Mouse (Mus musculus): ENCODE measurements around the gene Mia2.
A peak's percentile ranks its signal among the peaks of the same experiment; 100 is the strongest.
"Not testable (repeated sequence)": the region's sequence is repeated elsewhere in the genome, so short reads cannot be mapped to it uniquely, and the experiment has no call there.

The Mia2 gene

GRCm38 (mm10) chr12:59095104-59096025 lies at the start of gene Mia2:
Mia2 (plus strand) TSS chr12:59095799.
- DNase-seq = no peak

DNA sequence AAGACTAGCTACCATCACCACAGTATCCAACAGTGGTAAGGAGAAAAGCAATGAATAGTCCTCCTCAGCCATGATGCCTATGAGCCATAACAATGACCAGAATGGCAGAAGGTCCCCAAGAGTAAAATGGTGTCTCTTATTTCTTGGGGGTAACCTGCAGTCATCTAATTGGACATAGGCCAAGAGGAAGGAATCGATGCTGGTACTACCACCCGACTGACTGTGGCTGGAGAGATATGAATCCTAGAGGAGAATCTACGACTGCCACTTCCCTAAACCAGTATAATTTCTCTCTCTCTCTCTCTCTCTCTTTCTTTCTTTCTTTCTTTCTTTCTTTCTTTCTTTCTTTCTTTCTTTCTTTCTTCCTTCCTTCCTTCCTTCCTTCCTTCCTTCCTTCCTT lies 43.1 kb upstream of the Mia2 start:
- DNase-seq = no peak

GRCm38 (mm10) chr12:59053166-59053565 lies 42.4 kb upstream of the Mia2 start:
- DNase-seq = no peak

- DNase-seq = no peak
Observed at GRCm38 (mm10) chr12:59053976-59054375, 41.6 kb upstream of the Mia2 start.

- DNase-seq = no peak
Observed at GRCm38 (mm10) chr12:59055196-59055850, 40.3 kb upstream of the Mia2 start.

GRCm38 (mm10) chr12:59056222-59056621 lies 39.4 kb upstream of the Mia2 start:
- no peak for DNase-seq

- DNase-seq = not testable (repeated sequence)
Observed at GRCm38 (mm10) chr12:59058242-59058641, 37.4 kb upstream of the Mia2 start.

DNA sequence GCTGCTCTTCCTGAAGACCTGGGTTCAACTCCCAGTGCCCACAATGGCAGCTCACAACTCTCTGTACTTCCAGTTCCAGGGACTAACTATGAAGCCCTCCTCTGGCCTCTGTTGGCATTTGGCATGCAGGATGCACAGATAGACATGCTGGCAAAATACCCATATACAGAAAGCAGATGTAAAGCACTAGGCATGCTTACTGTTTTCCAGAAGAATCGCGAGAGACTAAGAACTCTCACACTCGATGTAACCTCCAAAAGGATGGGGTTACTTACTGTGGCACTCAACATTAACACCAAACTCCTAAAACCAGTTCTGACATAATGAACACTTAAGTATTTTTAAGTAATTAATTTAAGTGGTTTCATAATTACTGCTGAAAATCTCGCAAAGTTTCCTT lies 35.3 kb upstream of the Mia2 start:
- no peak for DNase-seq

DNA sequence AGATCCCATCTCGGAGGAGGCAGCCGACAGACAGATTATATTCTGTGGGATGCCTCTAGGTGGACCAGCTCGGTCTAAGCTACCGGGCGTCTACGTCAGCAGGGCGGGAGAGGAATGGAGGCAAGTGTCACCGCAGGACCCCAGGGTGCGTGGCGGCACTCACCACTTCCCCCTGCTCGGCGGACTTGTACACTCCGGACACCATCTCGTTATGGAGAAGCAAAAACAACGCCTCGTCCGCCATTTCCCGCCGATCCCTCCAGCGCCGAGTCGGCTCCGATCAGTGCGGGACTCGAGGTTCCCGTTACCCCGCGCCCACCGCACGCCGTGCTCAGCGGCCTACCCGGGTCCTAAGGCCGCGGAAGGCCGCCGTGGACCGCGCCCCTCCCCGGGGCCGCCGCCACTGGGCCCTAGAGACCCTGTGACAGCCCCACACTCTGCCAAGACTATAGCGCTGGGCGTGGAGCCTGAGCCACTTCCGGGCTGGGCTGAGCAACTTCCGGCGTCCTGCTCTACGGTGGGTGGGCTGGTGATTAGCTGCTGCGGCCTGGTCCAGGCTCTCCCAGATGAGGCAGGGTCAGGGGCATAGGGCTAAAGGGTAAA lies 34.5 kb upstream of the Mia2 start, which contains the start of gene Trappc6b:
Gene Trappc6b, minus strand, starts transcription at position 480 of the 603 bp plus-strand sequence.
- peak; percentile 79 for DNase-seq

GRCm38 (mm10) chr12:59064837-59065236 lies 30.8 kb upstream of the Mia2 start:
- DNase-seq = no peak

DNA sequence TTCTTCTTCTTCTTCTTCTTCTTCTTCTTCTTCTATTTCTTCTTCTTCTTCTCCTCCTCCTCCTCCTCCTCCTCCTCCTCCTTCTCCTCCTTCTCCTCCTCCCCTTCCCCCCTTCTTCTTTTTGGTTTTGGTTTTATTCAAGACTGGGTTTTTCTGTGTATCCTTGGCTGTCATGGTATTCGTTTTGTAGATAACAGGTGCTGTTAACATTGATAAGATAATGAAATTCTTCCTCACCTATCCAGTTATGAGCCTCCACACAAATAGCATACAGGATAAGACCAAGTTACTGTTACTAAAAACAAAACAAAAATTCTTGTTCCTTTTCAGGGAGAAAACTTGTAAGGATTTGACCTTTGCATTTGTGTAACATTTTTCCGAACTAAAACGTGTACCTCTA lies 29.8 kb upstream of the Mia2 start:
- no peak for DNase-seq

DNA sequence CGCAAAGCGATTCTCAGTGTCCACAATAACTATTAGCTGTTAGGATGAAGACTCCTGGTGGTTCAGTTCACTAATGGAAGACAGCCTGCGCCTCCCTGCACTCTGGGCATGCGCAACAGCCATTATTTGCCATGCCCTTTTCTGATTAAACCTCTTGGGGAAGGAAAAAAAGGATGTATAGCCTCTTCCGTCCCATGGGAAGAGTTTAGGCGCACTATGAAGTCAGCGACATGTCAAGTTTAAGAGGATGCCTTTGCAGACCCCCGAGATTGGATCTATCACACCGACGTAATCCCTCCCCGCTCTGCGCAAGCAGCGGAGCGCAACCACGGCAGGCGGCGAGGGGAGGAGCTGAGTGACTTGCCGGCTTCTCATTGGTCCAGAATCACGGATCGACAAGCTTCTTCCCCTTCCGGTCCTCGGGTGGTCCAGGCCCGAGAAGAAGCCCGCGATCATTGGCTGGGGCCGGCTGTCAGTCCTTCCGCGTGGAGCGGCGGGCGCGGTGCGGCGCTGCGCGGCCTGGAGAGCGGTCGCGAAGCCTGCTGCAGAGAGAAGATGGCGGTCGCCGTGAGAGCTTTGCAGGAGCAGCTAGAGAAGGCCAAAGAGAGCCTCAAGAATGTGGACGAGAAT lies 29.0 kb upstream of the Mia2 start, which contains the start of gene Pnn:
Gene Pnn, plus strand, starts transcription at position 437 of the 630 bp plus-strand sequence.
- peak; percentile 94 for DNase-seq

GRCm38 (mm10) chr12:59067095-59067494 lies 28.5 kb upstream of the Mia2 start:
- DNase-seq = peak; percentile 76

GRCm38 (mm10) chr12:59068791-59069190 lies 26.8 kb upstream of the Mia2 start:
- no peak for DNase-seq

- no peak for DNase-seq
Observed at GRCm38 (mm10) chr12:59072286-59072685, 23.3 kb upstream of the Mia2 start.

DNA sequence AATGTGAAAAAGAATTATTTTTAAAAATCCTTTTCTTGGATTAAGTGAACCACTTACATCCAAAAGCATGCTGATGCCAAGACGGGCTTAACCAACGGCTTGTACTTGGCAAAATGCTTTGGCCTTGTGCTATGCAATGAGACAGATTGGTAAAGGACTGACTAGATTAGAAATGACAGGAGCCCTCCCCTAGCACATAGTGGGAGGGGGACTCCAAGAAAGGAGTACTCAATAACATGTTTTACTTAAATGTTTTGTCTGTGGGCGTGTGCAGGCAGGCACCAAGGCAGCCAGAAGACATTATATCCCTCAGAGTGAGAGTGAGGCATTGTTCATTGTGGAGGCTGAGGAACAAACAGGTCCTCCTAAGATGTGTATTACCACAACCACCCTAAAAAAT lies 21.5 kb upstream of the Mia2 start:
- no peak for DNase-seq

DNA sequence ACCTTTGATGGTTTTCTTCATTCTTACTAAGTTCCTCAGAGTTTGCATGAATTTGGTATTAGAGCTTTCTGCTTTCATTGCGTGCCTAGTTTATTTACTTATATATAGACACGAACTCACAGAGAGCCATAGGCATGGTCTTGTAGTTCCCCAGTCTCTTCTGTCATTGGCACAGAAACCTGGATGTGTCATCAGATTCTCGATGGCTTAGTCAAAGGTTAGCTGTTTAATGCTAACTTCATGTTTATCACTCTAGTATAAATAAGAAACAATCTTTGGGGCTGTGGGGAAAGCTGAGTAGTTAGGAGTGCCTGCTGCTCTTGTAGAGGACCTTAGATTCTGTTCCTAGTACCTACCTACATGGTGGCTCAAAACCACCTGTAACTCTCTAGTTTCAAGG lies 18.6 kb upstream of the Mia2 start:
- no peak for DNase-seq

DNA sequence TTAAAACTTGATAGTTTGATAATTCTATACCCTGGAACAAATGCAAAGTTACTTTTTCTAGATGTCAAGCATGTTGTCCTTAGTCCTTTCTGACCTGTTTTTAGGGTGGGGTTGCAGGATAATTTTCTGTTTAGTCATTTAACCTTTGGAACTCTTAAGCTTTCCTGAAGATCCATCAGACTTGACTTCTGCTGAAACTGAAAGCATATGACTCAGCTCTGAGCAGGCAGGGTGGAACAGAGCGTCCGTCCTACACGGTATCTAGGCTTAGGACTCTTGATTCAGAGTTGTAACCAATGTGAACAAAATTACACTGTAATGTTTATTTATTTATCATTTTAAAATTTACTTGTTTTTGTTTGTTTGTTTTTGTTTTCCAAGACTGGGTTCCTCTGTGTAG lies 17.7 kb upstream of the Mia2 start:
- DNase-seq = no peak

- no peak for DNase-seq
Observed at GRCm38 (mm10) chr12:59080461-59080860, 15.1 kb upstream of the Mia2 start.

- no peak for DNase-seq
Observed at GRCm38 (mm10) chr12:59084446-59084845, 11.2 kb upstream of the Mia2 start.

DNA sequence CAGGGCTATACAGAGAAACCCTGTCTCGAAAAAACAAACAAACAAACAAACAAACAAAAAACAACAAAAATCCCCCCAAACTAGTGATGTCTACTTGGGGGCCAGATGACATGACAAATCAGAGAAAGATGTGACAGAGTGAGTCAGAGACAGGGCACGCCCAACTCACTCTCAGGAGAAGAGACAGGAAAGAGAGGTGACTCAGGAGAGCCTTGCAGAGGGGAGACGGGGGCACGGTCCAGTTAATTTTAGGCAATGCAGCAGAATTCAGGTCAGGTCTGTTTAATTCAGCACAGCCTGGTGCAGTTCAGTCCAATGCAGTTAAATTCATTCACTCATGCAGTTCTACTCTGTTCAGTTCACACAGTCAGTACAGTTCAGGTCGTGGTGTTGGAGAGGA lies 9.4 kb upstream of the Mia2 start:
- DNase-seq = no peak

DNA sequence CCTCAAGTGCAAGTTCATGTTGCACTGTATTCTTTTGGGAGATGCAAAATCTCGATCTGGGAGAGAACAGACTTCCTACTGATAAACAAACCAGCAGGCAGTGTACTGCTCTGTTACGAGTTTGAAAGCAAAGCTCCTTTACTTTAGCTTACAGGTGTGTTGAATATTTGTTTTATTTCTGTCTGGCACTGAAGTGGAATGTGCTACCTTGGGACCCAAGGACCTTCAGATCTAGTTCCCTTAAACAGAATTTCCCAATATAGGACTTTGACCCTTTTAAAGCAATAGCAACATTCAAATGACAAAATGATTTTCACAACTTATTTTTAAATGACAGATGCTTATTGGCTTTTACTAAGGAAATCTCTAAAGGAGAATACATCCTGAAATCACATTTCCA lies 2.1 kb upstream of the Mia2 start:
- no peak for DNase-seq

GRCm38 (mm10) chr12:59104771-59105170 lies 9.2 kb downstream of the Mia2 start:
- DNase-seq = no peak

Data from thymus, postnatal 4 days (tissue).